In genomic region chr2:157153235-157153634, GRCm38 (mm10) we compare ENCODE assay signal across 19 mouse cellular contexts. TPM values are rescaled to one million over a fixed set of nuclear protein-coding genes. Genes with fewer than 3 reads are reported as not detected.
DNase-seq lines count a peak whose midpoint lies in the region; ATAC-seq lines count a peak whose summit lies in the region.
"Had no signal": no experiment of that assay in that cellular context is flagged by ENCODE, and none has a peak within 500 bp of the region (broad histone marks: within the 10 kb centered on the region; RNA-seq: fewer than 3 reads in every experiment).

No protein-coding gene starts in this region.

- ATAC-seq in megakaryocyte, adult 5-6 weeks (ENCODE audit: poor library complexity, severe bottlenecking), result peak; percentile 90
- ATAC-seq: activated CD4-positive, CD25-positive, alpha-beta regulatory T cell, adult 4 months; forebrain, embryonic 15.5 days; hindbrain, postnatal 0 days had no signal

- intact Hi-C loops in gastrocnemius, postnatal 36 days (cut with DNase I), result no loop called here

- peak; percentile 23 for DNase-seq in adrenal gland, postnatal 10 days
- DNase-seq in adrenal gland, postnatal 25 days, result no peak
- peak; percentile 59 for DNase-seq in lung, postnatal 36 days
- DNase-seq in lung, postnatal 14 days, result no peak
- DNase-seq in gastrocnemius, postnatal 36 days, result no peak
- DNase-seq in embryo, embryonic 10 days (ENCODE audit: low spot score), result no peak
- DNase-seq: adrenal gland, postnatal 14 days; cerebellum, adult 11-12 months; cerebellum, adult 8-10 months; cerebellum, postnatal 10 days; cerebellum, postnatal 36 days; gastrocnemius, postnatal 25 days; heart, adult 2 months; heart, postnatal 14 days; heart, postnatal 4 days had no signal

RNA-seq across cellular contexts. Expression of gene Samhd1, which starts 18.2 kb away (rescaled TPM):
- 10 to 100 TPM; 26.7 to 31.4 TPM for total RNA-seq in adrenal gland, postnatal 10 days (2021)
- total RNA-seq in adrenal gland, postnatal 25 days (2021), result 18.0 and 26.1 TPM in 2 replicates
- 730 and 815 TPM in 2 replicates for total RNA-seq in megakaryocyte, adult 5-6 weeks (2015)
- 599 and 677 TPM in 2 replicates for total RNA-seq in megakaryocyte, adult 5-6 weeks (2017)
- 10 to 100 TPM; 12.9 to 13.2 TPM for total RNA-seq in gastrocnemius, postnatal 36 days (2021)

RNA-seq across cellular contexts. Expression of gene Rbl1, which starts 51.1 kb away (rescaled TPM):
- total RNA-seq in adrenal gland, postnatal 10 days (2021), result 10 to 100 TPM; 11.1 to 13.5 TPM
- total RNA-seq in adrenal gland, postnatal 25 days (2021), result 8.8 and 9.0 TPM in 2 replicates
- 94.0 and 94.1 TPM in 2 replicates for total RNA-seq in megakaryocyte, adult 5-6 weeks (2015)
- total RNA-seq in megakaryocyte, adult 5-6 weeks (2017), result 88.4 and 90.3 TPM in 2 replicates
- 1 to 10 TPM; 1.6 to 2.2 TPM for total RNA-seq in gastrocnemius, postnatal 36 days (2021)

Comparison
In these comparisons a context has a peak if more than half of its experiments do, and no peak if none do; other contexts are left out.
1. DNase-seq: peak in adrenal gland, postnatal 10 days (single experiment) and lung, postnatal 36 days (single experiment); none in adrenal gland, postnatal 25 days (single experiment), lung, postnatal 14 days (single experiment), gastrocnemius, postnatal 36 days (0 of 2) and embryo, embryonic 10 days (single experiment).
2. RNA of gene Samhd1, which starts 18.2 kb away (total RNA-seq): 599 to 815 TPM in megakaryocyte, adult 5-6 weeks; 26.7 to 31.4 TPM in adrenal gland, postnatal 10 days, 18.0 to 26.1 TPM in adrenal gland, postnatal 25 days and 12.9 to 13.2 TPM in gastrocnemius, postnatal 36 days; every median in the first group is over 10 times any median in the second.